Mouse (Mus musculus): ENCODE results near the gene Gm20388.

Gm20388 gene

GRCm38 (mm10) chr8:122824986-122825385, 2914.3 kb downstream of the Gm20388 start:
- DNase-seq (ENCODE audit: low read depth, low spot score), result no peak

GRCm38 (mm10) chr8:122825408-122825807, 2914.8 kb downstream of the Gm20388 start:
- no peak for DNase-seq (ENCODE audit: low read depth, low spot score)

GRCm38 (mm10) chr8:122829396-122829795, 2918.8 kb downstream of the Gm20388 start:
- DNase-seq (ENCODE audit: low read depth, low spot score), result no peak

- peak; percentile 81 for DNase-seq (ENCODE audit: low read depth, low spot score)
Observed at GRCm38 (mm10) chr8:122830349-122831061, 2919.9 kb downstream of the Gm20388 start.

GRCm38 (mm10) chr8:122834416-122834815, 2923.8 kb downstream of the Gm20388 start:
- peak; percentile 11 for DNase-seq (ENCODE audit: low read depth, low spot score)

GRCm38 (mm10) chr8:122834971-122835370, 2924.3 kb downstream of the Gm20388 start:
- DNase-seq (ENCODE audit: low read depth, low spot score), result peak; percentile 78

GRCm38 (mm10) chr8:122836199-122836598, 2925.6 kb downstream of the Gm20388 start:
- DNase-seq (ENCODE audit: low read depth, low spot score), result no peak

- no peak for DNase-seq (ENCODE audit: low read depth, low spot score)
Observed at GRCm38 (mm10) chr8:122836696-122837095, 2926.1 kb downstream of the Gm20388 start.

- DNase-seq (ENCODE audit: low read depth, low spot score), result no peak
Observed at GRCm38 (mm10) chr8:122844161-122844560, 2933.5 kb downstream of the Gm20388 start.

GRCm38 (mm10) chr8:122845662-122846061, 2935.0 kb downstream of the Gm20388 start:
- no peak for DNase-seq (ENCODE audit: low read depth, low spot score)

GRCm38 (mm10) chr8:122847829-122848561, 2937.4 kb downstream of the Gm20388 start, which contains the start of gene Cdh15:
Cdh15 (plus strand) TSS chr8:122847966.
- peak; percentile 39 for DNase-seq (ENCODE audit: low read depth, low spot score)

GRCm38 (mm10) chr8:122849152-122849910, 2938.7 kb downstream of the Gm20388 start:
- no peak for DNase-seq (ENCODE audit: low read depth, low spot score)

- no peak for DNase-seq (ENCODE audit: low read depth, low spot score)
Observed at GRCm38 (mm10) chr8:122850641-122851240, 2940.1 kb downstream of the Gm20388 start.

GRCm38 (mm10) chr8:122851692-122852545, 2941.3 kb downstream of the Gm20388 start:
- no peak for DNase-seq (ENCODE audit: low read depth, low spot score)

- DNase-seq (ENCODE audit: low read depth, low spot score), result no peak
Observed at GRCm38 (mm10) chr8:122852546-122852905, 2941.9 kb downstream of the Gm20388 start.

GRCm38 (mm10) chr8:122853340-122853771, 2942.7 kb downstream of the Gm20388 start:
- no peak for DNase-seq (ENCODE audit: low read depth, low spot score)

GRCm38 (mm10) chr8:122854388-122854787, 2943.7 kb downstream of the Gm20388 start:
- DNase-seq (ENCODE audit: low read depth, low spot score), result no peak

GRCm38 (mm10) chr8:122855123-122855522, 2944.5 kb downstream of the Gm20388 start:
- DNase-seq (ENCODE audit: low read depth, low spot score), result no peak

GRCm38 (mm10) chr8:122856288-122856687, 2945.6 kb downstream of the Gm20388 start:
- no peak for DNase-seq (ENCODE audit: low read depth, low spot score)

GRCm38 (mm10) chr8:122859843-122860242, 2949.2 kb downstream of the Gm20388 start:
- DNase-seq (ENCODE audit: low read depth, low spot score), result no peak

GRCm38 (mm10) chr8:122864719-122865129, 2954.1 kb downstream of the Gm20388 start:
- DNase-seq (ENCODE audit: low read depth, low spot score), result peak; percentile 40

All from CD4-positive helper T cell, adult 2 months (primary cell).